Mouse (Mus musculus) retina, embryonic 14.5 days (tissue): ENCODE results near the gene Nbea.

Source experiments
- DNase-seq: peaks from one replicate; pipeline ENCODE4 v3.0.0-alpha.2; 2015; ENCODE audit warnings: low spot score

Gene Nbea

DNA sequence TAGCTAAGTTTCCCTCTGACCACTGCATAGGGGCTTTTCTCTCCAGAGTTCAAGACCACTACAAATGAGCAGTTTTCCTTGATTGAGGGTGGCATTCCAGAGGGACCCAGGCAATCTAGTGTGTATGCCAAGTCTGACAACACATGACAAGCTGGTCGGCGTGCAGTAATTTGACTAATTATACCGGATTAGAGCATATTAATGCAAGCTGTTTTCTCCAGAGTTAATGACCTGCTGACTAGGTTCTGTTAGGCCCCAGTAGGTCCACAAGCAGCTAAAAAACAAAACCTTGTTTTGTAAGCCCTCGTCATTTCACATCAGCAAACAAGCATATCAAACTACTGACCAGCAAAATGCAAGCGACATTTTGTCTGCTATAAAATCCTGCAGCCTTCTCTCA, 432.1 kb downstream of the Nbea start:
- peak; percentile 91 for DNase-seq

DNA sequence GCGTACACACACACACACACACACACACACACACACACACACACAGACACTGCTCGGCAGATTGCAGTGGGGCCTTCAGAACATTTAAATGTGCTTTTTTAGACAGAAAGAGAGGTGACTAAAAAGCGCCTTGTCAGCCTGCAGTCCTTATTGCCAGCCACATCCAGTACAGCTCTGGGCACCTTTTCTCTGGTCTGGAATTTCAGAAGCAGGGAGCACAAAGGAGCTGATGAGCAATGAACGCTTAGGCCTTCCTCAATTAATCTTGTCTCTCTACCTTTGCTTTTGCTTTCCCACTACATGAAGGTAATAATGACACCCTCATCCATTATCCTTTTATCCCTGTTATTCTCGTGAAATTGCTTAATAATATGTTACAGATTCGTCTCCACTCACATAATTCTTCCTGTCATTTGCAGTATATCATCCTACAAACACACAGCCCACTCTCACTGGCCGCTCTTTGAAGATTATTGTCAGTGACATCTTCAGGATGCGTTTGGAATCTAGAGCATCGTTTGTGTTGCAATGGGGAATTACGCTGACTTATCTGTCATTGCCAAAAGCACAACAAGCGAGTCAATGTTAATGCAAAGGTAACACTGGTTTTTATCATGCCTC, 432.9 kb downstream of the Nbea start:
- peak; percentile 80 for DNase-seq

DNA sequence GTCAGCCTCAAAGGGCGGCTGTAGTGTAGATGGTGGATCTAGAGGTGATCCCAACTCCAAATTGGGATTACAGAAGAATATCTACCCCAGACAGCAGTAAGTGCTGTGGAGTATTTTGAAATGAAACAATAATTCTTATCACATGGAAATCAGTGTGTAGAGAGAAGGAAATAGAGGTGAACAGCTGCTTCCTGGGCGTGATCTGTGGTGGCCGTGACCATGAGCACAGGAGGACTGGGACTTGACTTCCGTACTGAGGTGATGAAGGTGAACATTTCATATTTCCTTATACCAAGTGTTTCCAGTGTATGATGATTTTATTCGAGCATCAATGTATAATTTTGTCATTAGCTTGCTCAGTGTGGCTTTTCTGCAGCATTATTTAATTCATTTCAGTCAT, 439.6 kb downstream of the Nbea start:
- no peak for DNase-seq

DNA sequence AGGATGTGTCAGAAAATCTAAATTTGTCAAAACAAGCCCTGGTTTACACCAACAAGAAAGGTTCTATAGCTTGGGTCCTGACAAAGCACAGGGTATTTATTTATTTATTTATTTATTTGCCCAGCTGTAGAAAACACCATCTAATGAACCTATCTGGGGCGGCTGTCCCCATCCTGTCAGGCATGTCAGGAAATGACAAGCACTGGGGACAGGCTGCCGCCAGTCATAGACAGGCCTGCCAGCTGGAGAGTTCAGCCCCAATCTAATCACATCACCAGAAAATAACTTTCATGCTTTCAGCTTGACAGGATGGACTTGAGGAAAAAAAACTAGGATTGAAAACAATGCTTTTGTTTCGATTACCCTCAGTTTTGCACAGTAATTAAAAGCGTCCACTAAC, 440.8 kb downstream of the Nbea start:
- DNase-seq = peak; percentile 64

- peak; percentile 61 for DNase-seq
Measured at GRCm38 (mm10) chr3:55742218-55742617, 441.3 kb downstream of the Nbea start.

DNA sequence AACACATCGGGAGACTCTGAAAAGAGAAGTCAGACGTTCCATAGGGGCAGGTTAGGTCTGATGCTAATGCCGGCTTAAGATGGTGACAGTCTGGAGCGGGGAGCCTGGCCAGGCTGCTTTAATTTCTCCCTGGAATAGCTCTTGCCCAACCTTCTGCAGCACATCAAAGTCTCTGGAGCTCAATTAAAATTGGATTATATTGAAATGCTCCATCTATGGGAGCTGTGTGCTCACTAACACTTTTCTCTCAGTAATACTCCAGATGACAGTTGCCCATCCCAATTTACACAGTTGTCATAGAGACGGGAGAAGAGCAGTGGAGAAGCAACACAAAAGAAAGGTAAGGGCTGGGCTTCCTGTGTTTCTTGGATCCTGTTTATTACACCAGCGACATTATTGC, 442.1 kb downstream of the Nbea start:
- peak; percentile 45 for DNase-seq

- peak; percentile 72 for DNase-seq
Measured at GRCm38 (mm10) chr3:55733665-55734064, 449.8 kb downstream of the Nbea start.

- DNase-seq = no peak
Measured at GRCm38 (mm10) chr3:55730549-55730948, 453.0 kb downstream of the Nbea start.

- DNase-seq = peak; percentile 69
Measured at GRCm38 (mm10) chr3:55730142-55730541, 453.4 kb downstream of the Nbea start.

DNA sequence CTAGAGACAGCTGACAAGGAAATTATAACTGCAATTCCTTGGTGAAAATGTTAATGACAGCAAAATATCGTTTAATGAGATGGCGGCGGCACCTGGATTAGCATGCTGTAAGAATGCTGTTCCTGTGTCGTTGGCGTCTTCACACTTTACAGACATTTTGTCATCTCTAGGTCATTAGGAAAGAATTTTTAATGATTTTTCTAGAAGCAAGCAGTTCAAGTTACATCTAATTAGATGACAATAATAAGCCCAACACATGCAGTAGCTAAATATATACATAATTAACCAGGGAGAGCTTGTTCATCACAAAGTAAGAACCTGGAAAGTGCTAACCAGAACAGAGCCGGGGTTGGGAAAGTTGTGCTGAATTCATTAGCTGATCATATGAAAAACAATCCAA, 469.2 kb downstream of the Nbea start:
- no peak for DNase-seq

GRCm38 (mm10) chr3:55713856-55714255, 469.6 kb downstream of the Nbea start:
- no peak for DNase-seq

- no peak for DNase-seq
Measured at GRCm38 (mm10) chr3:55710300-55710699, 473.2 kb downstream of the Nbea start.

DNA sequence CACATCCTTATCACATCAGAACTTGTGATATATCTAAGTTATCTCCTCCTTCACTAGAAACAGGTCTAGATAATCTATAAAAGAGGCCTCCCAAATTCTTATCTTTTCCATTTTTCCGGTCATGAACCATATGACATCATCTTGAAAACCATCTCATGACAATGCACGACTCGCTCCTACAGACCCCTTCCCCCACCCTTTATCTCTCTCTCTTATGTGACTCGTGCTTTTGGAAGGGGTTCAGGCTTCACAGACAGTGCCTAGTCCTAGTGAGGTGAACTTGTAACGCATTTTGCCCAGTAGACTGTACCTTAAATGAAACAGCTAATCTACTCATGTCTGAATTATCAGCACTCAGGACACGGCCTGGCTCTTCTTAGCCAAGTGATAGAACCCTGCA, 481.9 kb downstream of the Nbea start:
- no peak for DNase-seq

GRCm38 (mm10) chr3:55697174-55697573, 486.3 kb downstream of the Nbea start:
- no peak for DNase-seq

GRCm38 (mm10) chr3:55693073-55693472, 490.4 kb downstream of the Nbea start:
- no peak for DNase-seq

DNA sequence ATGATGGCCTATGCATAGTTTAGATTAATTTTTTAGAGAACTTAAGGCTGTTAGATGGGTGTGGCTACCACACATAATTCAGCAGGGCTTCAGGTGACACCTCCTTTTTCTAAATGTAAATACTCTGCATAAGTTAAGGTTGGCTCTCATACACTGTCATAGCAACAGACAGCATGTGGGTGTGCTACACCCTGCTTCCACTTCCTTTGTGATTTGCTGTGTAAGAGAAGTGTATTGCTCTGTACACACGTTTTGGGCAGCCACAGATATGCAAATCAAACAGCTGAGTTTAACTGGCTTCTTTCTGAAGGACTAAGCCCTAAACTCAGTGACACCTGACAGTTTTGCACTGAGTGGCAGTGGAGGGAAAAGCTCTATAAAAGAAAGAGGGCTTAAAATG, 495.4 kb downstream of the Nbea start:
- no peak for DNase-seq

- DNase-seq = no peak
Measured at GRCm38 (mm10) chr3:55686993-55687392, 496.5 kb downstream of the Nbea start.

DNA sequence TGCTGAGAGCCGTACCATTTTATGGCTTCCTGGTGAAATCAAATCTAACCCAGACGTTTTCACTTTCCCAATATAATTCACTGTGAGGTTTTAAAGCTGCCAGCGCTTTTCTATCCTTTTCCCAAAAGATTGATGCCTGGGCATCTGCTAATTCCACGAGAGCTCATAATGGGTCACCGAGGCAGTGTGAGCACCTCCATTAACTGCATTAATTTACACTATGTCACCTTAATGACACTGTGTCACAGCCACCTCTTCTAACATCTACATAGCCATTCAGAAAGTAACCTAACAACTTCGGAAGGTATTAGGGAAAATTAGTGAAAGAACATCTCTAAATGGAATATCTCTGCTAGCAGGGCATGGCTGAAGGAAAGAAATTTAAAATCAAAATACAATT, 497.9 kb downstream of the Nbea start:
- peak; percentile 75 for DNase-seq

DNA sequence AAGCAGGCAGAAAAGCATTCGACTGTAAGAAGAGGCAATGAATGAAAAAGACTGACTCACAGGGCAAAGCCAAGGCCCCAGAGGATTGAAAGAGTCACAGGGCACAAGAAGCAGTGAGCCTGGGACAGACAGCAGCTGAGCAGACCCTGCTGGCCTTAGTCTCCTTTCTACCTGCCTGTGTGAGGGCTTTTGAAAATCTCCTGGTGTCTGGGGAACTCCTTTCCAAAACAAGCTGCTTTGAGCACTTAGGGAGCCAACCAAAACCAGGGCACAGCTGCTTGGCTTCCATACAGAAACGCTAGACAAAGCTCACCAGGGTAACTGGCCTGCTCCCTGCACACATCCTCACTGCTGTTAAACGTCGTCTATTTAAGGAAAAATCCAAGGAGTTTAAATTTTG, 498.6 kb downstream of the Nbea start:
- DNase-seq = peak; percentile 59

DNA sequence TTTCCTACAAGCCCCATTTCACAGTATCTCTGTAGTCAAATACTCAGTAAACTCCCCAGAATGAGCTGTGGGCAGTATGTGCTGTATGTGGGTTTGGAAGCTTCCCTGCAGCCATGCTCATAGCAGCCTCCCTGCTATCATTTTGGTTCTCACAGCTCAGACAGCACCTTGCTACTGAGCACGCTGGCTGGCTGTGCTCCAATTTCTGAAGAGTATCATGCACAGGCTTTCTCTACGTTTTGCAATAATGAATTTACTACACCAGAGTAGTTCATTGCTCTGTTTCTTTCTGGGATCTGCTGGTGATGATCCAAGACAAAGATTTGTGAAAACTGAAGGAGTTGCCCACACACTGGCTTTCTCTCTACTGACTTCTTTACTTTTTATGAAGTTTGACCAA, 505.8 kb downstream of the Nbea start:
- DNase-seq = no peak

GRCm38 (mm10) chr3:55674185-55674584, 509.3 kb downstream of the Nbea start:
- DNase-seq = no peak

DNA sequence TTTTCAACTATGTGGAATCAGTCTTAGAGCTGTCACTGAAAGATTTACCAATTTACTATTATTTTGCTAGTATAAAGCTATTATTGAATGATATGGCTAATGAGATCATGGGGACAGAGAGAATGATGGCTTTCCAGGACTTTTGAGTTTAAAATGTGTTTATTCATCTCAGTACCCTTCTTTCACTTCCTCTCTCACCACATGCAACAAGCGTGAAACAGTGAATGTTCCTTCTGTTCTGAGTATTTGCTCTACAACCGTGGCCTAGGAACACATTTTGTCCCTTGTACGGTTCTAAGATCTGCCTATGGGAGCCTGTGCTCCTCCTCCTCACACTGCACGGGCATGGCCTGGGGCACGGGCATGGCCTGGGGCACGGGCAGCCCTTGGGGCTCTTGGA, 516.5 kb downstream of the Nbea start:
- no peak for DNase-seq

- no peak for DNase-seq
Measured at GRCm38 (mm10) chr3:55665928-55666327, 517.6 kb downstream of the Nbea start.

GRCm38 (mm10) chr3:55664713-55665112, 518.8 kb downstream of the Nbea start:
- DNase-seq = no peak
